Mouse (Mus musculus) heart, embryonic 15.5 days (tissue): ENCODE results near the gene Sec24c. TPM values are rescaled to one million over a fixed set of nuclear protein-coding genes. Genes with fewer than 3 reads are reported as not detected.

Experiments
- ATAC-seq: fragments of 200-750 bp; cut with Nextera tagmentation; replicated peaks from 2 replicates; pipeline ENCODE4 v1.8.0; 2017; ENCODE audit warnings: low read depth, moderate TSS enrichment; ENCODE audit not compliant: insufficient number of reproducible peaks, insufficient read depth, low FRiP score
- H3K27ac ChIP-seq: fragments of 300-500 bp; sonication (generic); 2 replicates; pipeline ENCODE4 v1.5.1; 2015; ENCODE audit warnings: mild to moderate bottlenecking, inconsistent platforms
- H3K27me3 ChIP-seq: fragments of 300-500 bp; sonication (generic); 2 replicates; pipeline ENCODE4 v1.6.1; 2015; ENCODE audit warnings: inconsistent platforms
- H3K36me3 ChIP-seq: fragments of 300-500 bp; sonication (generic); 2 replicates; pipeline ENCODE4 v1.6.1; 2015; ENCODE audit warnings: mild to moderate bottlenecking, inconsistent platforms
- H3K4me1 ChIP-seq: fragments of 300-500 bp; sonication (generic); replicated peaks from 2 replicates; pipeline ENCODE4 v1.6.1; 2015; ENCODE audit warnings: inconsistent platforms
- H3K4me2 ChIP-seq: fragments of 300-500 bp; sonication (generic); 2 replicates; pipeline ENCODE4 v1.6.1; 2015; ENCODE audit warnings: inconsistent platforms, mild to moderate bottlenecking, moderate library complexity
- H3K4me3 ChIP-seq: fragments of 300-500 bp; sonication (generic); 2 replicates; pipeline ENCODE4 v1.5.1; 2015; ENCODE audit warnings: mild to moderate bottlenecking, inconsistent platforms
- H3K9ac ChIP-seq: fragments of 300-500 bp; sonication (generic); 2 replicates; pipeline ENCODE4 v1.6.1; 2015; ENCODE audit warnings: mild to moderate bottlenecking, inconsistent platforms
- H3K9me3 ChIP-seq: fragments of 300-500 bp; sonication (generic); replicated peaks from 2 replicates; pipeline ENCODE4 v1.6.1; 2016; ENCODE audit warnings: inconsistent platforms
- WGBS: fragments of 180-500 bp; shearing (Covaris S2); methylation state at CpG from one replicate; pipeline ENCODE4 v1.1.7; 2015; ENCODE audit warnings: mixed read lengths; 5-methylcytosine and 5-hydroxymethylcytosine counted together
- polyA plus RNA-seq: library from polyadenylated mRNA; unstranded; fragments of >200 nt; fragmentation: Nextera tagmentation; extraction: Ambion mirVana; gene quantifications from 2 replicates; pipeline ENCODE4 v1.2.1, GENCODE M21; 2015

Sec24c gene
- polyA plus RNA-seq, 1 experiment from 2014 or later: 57.3 TPM

DNA sequence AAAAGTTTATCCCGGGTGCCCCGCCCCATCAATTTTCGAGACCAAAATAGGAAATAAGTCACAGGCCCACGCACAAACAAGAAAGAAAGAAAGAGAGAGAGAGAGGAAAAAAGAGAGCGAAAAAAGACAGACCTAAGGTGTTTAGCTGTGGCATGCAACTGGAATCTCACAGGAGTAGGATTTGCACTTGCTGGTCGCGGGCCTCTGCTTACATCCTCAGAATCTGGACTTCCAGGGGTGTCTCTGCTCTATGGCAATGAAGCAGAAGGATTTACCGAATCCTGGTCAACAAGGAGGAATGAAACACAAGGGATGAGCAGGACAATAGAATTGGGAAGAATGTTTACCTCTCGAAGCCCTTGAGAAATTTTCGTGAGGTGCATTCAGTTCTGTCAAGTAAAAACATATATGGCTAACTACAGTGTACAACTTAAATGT, 32.7 kb upstream of the Sec24c start:
- H3K9ac ChIP-seq: peak overlapping the region; percentile 89
- no peaks in the 10 kb centered on the region for H3K9me3 ChIP-seq
- 15% methylated on average over 10 of the region's 10 CpGs for WGBS
- peaks cover 11% of the 10 kb centered on the region for H3K4me1 ChIP-seq
- no peaks in the 10 kb centered on the region for H3K36me3 ChIP-seq
- H3K27ac ChIP-seq: peak overlapping the region; percentile 96
- peak overlapping the region; percentile 70 for H3K4me2 ChIP-seq
- H3K4me3 ChIP-seq: peak overlapping the region; percentile 76
- no peaks in the 10 kb centered on the region for H3K27me3 ChIP-seq
- ATAC-seq: no peak

DNA sequence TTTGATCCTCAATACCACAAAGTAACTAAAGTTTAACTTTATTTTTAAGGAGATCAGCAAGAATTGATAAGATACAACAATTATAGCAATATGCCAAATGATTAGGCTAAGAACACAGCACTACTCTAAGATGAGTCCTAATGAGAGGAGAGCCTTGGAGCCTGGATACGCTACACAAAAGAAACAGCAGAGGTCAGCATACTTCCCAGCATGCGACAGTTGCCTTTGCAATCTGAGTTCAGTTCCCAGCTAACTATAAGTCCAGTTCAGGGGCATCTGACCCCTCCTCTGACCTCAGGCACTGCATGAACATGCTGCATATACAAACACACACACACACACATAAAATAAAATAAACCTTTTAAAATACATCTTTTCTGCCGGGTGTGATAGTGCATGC, 28.6 kb upstream of the Sec24c start:
- no peak for ATAC-seq
- 50% methylated on average over 3 of the region's 3 CpGs for WGBS

DNA sequence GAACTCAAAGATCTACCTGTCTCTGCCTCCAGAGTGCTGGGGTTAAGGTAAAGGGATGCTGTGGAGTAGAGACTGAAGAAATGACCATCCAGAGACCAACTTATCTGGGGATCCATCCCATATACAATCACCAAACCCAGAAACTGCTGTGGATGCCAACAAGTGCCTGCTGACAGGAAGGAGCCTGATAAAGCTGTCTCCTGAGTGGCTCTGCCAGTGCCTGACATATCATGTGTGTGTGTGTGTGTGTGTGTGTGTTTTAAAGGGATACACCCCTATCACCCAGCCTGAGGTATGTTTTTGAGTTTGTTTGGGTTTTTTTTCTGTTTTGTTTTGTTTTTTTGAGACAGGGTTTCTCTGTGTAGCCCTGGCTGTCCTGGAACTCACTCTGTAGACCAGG, 27.7 kb upstream of the Sec24c start:
- Histone ChIP-seq H3K4me1 (peaks cover 5% of the 10 kb centered on the region), H3K4me2 (no peak overlapping the region), H3K27me3 (no peaks in the 10 kb centered on the region), H3K36me3 (no peaks in the 10 kb centered on the region), H3K9ac (no peak overlapping the region), H3K9me3 (no peaks in the 10 kb centered on the region), H3K27ac (no peak overlapping the region), H3K4me3 (no peak overlapping the region)
- ATAC-seq: no peak; the same call in 1 of the 2 replicates

More for the DNA sequence above, 28.6 kb upstream of the Sec24c start:
- Histone ChIP-seq H3K4me1 (peaks cover 5% of the 10 kb centered on the region), H3K27me3 (no peaks in the 10 kb centered on the region), H3K36me3 (no peaks in the 10 kb centered on the region), H3K4me2 (no peak overlapping the region), H3K4me3 (no peak overlapping the region), H3K9ac (no peak overlapping the region), H3K27ac (no peak overlapping the region), H3K9me3 (no peaks in the 10 kb centered on the region)

DNA sequence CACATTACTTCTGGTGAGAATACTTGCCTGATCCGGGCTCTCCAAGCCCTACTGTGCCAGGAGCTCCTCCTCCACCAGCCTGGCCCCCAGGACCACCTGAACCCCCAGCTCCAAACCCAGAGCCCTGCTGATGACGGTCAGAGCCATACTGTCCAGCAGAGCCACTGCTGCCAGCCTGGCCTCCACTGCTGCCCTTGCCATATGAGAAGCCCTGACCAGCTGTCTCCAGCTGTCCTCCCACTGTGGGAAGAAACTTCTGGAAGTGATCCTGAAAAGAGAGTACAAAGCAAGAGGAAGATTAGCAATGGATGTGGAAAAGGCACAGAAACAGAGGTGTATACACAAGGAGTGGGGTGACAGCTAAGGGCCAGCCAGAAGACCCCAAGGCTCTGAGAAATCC, 23.1 kb upstream of the Sec24c start:
- no peaks in the 10 kb centered on the region for H3K36me3 ChIP-seq
- H3K4me3 ChIP-seq: no peak overlapping the region
- no peak for ATAC-seq
- H3K4me2 ChIP-seq: no peak overlapping the region
- H3K27ac ChIP-seq: no peak overlapping the region
- no peak overlapping the region for H3K9ac ChIP-seq
- WGBS: 75% methylated on average over 2 of the region's 2 CpGs
- peaks cover 11% of the 10 kb centered on the region for H3K4me1 ChIP-seq
- H3K9me3 ChIP-seq: no peaks in the 10 kb centered on the region
- H3K27me3 ChIP-seq: no peaks in the 10 kb centered on the region

DNA sequence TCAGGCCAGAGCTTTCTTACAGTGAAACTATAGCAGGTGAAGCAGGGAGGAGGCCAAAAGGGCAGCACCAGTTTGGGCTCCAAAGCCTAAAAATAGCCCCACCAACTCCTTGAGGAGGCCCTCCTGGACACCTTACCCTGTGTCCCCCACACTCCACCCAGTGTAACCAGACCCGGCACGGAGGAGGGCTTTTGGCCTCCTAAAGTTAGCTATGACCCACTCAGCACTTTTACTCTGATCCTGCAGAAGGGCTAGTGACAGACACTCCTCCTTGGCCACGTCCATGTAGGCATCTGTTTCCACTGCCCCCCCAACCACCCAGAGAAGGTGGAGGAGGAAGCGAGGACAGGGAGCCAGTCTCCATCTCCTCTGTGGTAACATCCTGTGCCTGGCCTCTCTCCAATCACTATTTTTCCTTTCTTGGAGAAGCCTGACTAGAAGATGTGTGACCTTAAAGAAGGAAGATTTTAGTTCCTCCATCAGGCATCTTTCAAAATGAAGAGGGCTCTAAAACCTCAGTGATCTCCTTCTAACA, 22.3 kb upstream of the Sec24c start:
- Histone ChIP-seq H3K36me3 (no peaks in the 10 kb centered on the region), H3K9me3 (no peaks in the 10 kb centered on the region), H3K27me3 (no peaks in the 10 kb centered on the region), H3K9ac (no peak overlapping the region), H3K4me2 (no peak overlapping the region), H3K27ac (no peak overlapping the region), H3K4me1 (peaks cover 16% of the 10 kb centered on the region), H3K4me3 (no peak overlapping the region)
- 38% methylated on average over 4 of the region's 4 CpGs for WGBS
- ATAC-seq: no peak

DNA sequence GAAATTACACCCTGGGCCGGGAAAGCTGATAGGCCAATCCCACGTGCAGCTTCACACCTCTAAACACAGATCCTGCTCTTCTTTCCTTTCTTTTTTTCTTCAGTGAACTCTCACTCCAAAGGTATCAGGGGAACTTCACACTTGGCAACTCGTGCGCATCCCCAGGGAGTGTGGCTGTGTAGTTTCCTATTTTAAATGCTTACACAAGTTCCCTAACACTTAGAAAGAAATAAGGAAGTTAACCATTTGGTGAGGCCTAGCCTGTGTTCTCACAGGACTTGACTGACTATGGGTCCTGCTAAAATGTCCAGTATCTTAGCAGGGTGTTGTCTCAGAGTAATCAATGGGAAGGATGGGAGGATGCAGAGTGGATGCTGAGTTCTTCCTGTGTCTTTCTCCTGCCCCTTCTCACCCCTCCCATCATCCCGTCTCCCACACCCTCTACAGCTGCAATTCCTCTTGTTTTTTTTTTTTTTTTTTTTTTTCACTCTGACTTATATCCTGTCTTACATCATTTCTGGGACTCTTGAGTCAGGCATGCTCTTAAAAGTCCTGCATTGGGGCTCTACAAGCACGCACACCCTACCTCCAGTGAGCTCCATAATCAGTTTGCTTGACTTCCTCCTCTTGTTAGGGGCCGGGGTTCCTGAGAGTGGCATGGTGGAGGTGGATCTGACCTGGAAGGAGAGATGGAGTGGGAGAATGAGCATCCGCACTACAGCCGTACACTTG, 19.3 kb upstream of the Sec24c start:
- Histone ChIP-seq H3K27me3 (no peaks in the 10 kb centered on the region), H3K27ac (peak overlapping the region; percentile 61; the same call in 1 of the 2 replicates), H3K4me2 (no peak overlapping the region), H3K4me1 (peaks cover 25% of the 10 kb centered on the region), H3K36me3 (no peaks in the 10 kb centered on the region), H3K9me3 (no peaks in the 10 kb centered on the region), H3K4me3 (no peak overlapping the region), H3K9ac (no peak overlapping the region)
- ATAC-seq: no peak
- 58% methylated on average over 9 of the region's 9 CpGs for WGBS

DNA sequence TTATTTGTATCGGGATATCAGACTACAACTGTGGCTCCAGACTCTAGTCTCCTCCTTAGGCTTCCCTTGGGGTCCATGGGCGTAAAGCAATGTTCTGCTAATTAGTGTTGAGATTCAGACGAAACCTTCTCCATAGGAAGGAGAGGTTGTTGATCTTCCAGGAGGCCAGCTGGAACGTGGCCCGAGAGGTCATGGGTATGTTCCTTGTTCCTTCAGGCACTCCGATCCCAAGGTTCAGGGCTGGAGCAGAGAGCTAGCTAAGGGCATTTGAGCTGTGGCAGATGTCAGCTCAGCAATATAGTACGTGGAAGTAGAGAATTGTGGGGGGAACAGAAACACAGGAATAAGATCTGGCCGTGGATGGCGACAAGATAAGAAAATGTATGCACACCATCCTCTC, 18.4 kb upstream of the Sec24c start:
- no peak overlapping the region for H3K9ac ChIP-seq
- peak overlapping the region; percentile 22 for H3K4me3 ChIP-seq
- no peak for ATAC-seq
- peak overlapping the region; percentile 61 for H3K27ac ChIP-seq
- peak overlapping the region; percentile 55 for H3K4me2 ChIP-seq
- H3K4me1 ChIP-seq: peaks cover 33% of the 10 kb centered on the region
- H3K36me3 ChIP-seq: no peaks in the 10 kb centered on the region
- no peaks in the 10 kb centered on the region for H3K9me3 ChIP-seq
- H3K27me3 ChIP-seq: no peaks in the 10 kb centered on the region
- 50% methylated on average over 9 of the region's 9 CpGs for whole genome bisulfite sequencing

DNA sequence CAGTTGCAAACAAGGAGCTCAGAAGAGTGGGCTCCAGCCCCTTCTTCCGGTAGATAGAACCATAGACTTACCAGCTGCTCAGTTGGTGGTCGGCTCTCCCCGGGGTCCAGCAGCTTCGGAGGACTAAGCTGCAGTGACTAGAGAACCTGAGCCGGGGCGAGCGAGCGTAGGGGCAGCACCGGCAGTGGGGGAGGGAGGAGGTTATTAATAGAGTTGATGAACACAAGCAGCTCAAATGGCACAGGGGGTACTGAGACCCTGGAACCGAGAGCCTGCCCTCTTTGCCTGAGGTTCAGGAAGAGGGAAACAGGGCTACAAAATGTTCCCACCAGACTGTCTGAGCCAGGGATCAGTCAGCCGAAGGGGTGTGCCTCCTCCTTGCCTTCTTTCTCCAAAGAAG, 17.7 kb upstream of the Sec24c start, which contains the start of gene Myoz1:
TSS of gene Myoz1 (minus strand) at position 180 of the 400 bp plus-strand sequence.
- H3K27me3 ChIP-seq: no peaks in the 10 kb centered on the region
- peak within 1 kb of the TSS; percentile 55 for H3K4me2 ChIP-seq
- peaks cover 37% of the 10 kb centered on the region for H3K4me1 ChIP-seq
- H3K27ac ChIP-seq: peak within 1 kb of the TSS; percentile 61
- ATAC-seq: no peak
- WGBS: 18% methylated on average over 11 of the region's 11 CpGs
- H3K9ac ChIP-seq: peak within 1 kb of the TSS; percentile 18; the same call in 1 of the 2 replicates
- H3K36me3 ChIP-seq: no peaks in the 10 kb centered on the region
- H3K4me3 ChIP-seq: peak within 1 kb of the TSS; percentile 22
- H3K9me3 ChIP-seq: no peaks in the 10 kb centered on the region

DNA sequence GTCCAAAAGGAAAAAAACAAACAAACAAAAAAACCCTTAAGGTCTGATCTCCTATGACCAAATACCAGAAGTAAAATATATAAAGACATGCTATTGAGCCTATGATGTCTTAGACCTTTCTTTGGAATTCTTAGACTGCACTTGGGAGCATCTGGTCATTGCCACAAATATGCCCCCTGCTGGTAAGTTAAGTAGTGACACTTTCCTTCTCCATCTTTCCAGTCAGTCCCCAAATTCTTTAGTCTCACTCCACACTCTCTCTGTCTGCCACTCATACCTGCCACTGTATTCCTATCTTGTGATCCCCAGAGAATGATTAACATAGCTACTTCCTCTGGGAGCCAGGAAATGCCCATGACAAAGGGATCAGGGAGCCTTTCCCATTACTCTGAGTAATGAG, 15.8 kb upstream of the Sec24c start:
- H3K27ac ChIP-seq: no peak overlapping the region
- no peaks in the 10 kb centered on the region for H3K27me3 ChIP-seq

DNA sequence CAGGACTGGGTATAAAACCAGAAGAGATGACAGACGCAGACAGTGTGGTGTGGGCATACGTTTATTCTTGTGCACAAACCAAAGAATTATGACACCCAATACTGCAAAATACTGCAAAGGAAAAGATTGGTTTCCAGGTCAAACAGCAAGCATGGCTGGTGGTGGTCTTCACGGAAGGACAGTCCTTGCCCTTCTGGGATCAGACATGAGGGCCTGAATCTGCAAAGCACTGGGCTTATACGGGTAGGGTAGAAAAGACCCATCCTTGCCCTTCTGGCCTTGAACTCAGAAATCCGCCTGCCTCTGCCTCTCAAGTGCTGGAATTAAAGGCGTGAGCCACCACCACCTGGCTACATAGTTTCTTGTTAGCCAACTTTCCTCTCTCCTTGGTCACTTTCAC, 15.2 kb upstream of the Sec24c start:
- WGBS: 76% methylated on average over 6 of the region's 6 CpGs
- Histone ChIP-seq H3K27ac (peak overlapping the region; percentile 94), H3K9ac (0 out of 2 replicates have a peak overlapping the region, but pooled peaks have one; percentile 83), H3K27me3 (no peaks in the 10 kb centered on the region), H3K9me3 (no peaks in the 10 kb centered on the region), H3K4me1 (peaks cover 44% of the 10 kb centered on the region), H3K4me2 (no peak overlapping the region), H3K4me3 (no peak overlapping the region), H3K36me3 (no peaks in the 10 kb centered on the region)
- ATAC-seq: no peak

More for the DNA sequence above, 15.8 kb upstream of the Sec24c start:
- ATAC-seq: no peak
- Histone ChIP-seq H3K4me3 (no peak overlapping the region), H3K4me1 (peaks cover 44% of the 10 kb centered on the region), H3K9me3 (no peaks in the 10 kb centered on the region), H3K36me3 (no peaks in the 10 kb centered on the region), H3K4me2 (no peak overlapping the region), H3K9ac (no peak overlapping the region)

DNA sequence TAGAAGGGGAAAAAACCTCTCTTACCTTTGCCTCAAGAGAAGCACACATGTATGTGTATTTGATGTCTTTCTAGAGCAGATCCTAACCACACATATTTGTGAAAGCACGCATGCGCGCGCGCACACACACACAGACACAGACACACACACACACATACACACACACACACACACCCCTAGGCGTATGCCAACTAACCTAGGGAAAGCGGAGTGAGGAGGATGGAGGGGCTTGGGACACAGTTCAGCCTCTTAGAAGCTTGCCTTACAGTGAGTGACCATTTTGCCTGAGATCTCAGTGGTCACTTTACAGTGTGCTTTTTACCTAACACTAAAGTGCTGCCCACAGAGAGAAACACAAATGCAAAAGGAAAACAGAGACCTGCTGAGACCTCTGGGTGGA, 14.4 kb upstream of the Sec24c start:
- peak overlapping the region; percentile 96 for H3K4me2 ChIP-seq
- peak overlapping the region; percentile 83; the same call in 1 of the 2 replicates for H3K9ac ChIP-seq
- no peak overlapping the region for H3K4me3 ChIP-seq
- 94% methylated on average over 7 of the region's 7 CpGs for WGBS
- no peaks in the 10 kb centered on the region for H3K9me3 ChIP-seq
- peaks cover 44% of the 10 kb centered on the region for H3K4me1 ChIP-seq
- H3K27ac ChIP-seq: peak overlapping the region; percentile 94
- no peaks in the 10 kb centered on the region for H3K27me3 ChIP-seq
- no peaks in the 10 kb centered on the region for H3K36me3 ChIP-seq
- no peak for ATAC-seq
